Mouse (Mus musculus): ENCODE data around the gene Nfatc4. TPM values are rescaled to one million over a fixed set of nuclear protein-coding genes. Genes with fewer than 3 reads are reported as not detected.

Gene Nfatc4
- polyA plus RNA-seq, 1 experiment from 2014 or later, result 6.7 TPM

DNA sequence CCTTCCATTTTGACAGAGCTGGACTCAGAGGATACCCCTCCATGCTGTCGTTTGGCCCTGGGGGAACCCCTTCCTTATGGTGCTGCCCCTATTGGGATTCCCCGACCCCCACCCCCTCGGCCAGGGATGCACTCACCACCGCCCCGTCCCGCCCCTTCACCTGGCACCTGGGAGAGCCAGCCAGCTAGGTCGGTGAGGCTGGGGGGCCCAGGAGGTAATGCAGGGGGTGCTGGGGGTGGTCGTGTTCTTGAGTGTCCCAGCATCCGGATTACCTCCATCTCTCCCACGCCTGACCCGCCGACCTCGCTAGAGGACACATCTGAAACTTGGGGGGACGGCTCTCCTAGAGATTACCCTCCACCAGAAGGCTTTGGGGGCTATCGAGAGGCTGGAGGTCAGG is 3.2 kb downstream of the Nfatc4 start:
- WGBS, result 3% methylated on average over 15 of the region's 15 CpGs
- no peaks in the 10 kb centered on the region for H3K9me3 ChIP-seq (replicated peaks; ENCODE audit: control insufficient read depth, low read length, poor library complexity, severe bottlenecking)
- no peaks in the 10 kb centered on the region for H3K36me3 ChIP-seq (ENCODE audit: control insufficient read depth, insufficient read depth, low read length)
- H3K4me2 ChIP-seq (ENCODE audit: low read length), result peak overlapping the region; percentile 89
- H3K4me3 ChIP-seq (ENCODE audit: low read depth, low read length), result peak overlapping the region; percentile 46
- peak overlapping the region; percentile 41; the same call in 1 of the 2 replicates for H3K9ac ChIP-seq (ENCODE audit: low read depth, low read length)
- peaks cover 26% of the 10 kb centered on the region for H3K4me1 ChIP-seq (ENCODE audit: control insufficient read depth, insufficient read depth, low read length)
- peaks cover 13% of the 10 kb centered on the region for H3K27me3 ChIP-seq (ENCODE audit: control insufficient read depth, insufficient read depth, low read depth, low read length)
- peak overlapping the region; percentile 15; the same call in 1 of the 2 replicates for H3K27ac ChIP-seq (ENCODE audit: low read length)
- ATAC-seq, result no peak

- Histone ChIP-seq H3K27me3 (ENCODE audit: control insufficient read depth, insufficient read depth, low read depth, low read length) (peaks cover 13% of the 10 kb centered on the region), H3K9ac (ENCODE audit: low read depth, low read length) (peak overlapping the region; percentile 41; the same call in 1 of the 2 replicates), H3K4me1 (ENCODE audit: control insufficient read depth, insufficient read depth, low read length) (peaks cover 26% of the 10 kb centered on the region), H3K36me3 (ENCODE audit: control insufficient read depth, insufficient read depth, low read length) (no peaks in the 10 kb centered on the region), H3K4me2 (ENCODE audit: low read length) (peak overlapping the region; percentile 89), H3K9me3 (replicated peaks; ENCODE audit: control insufficient read depth, low read length, poor library complexity, severe bottlenecking) (no peaks in the 10 kb centered on the region), H3K27ac (ENCODE audit: low read length) (no peak overlapping the region), H3K4me3 (ENCODE audit: low read depth, low read length) (peak overlapping the region; percentile 46)
- whole genome bisulfite sequencing, result 15% methylated on average over 40 of the region's 41 CpGs
- no peak for ATAC-seq
Observed at GRCm38 (mm10) chr14:55826551-55827340, 3.8 kb downstream of the Nfatc4 start.

DNA sequence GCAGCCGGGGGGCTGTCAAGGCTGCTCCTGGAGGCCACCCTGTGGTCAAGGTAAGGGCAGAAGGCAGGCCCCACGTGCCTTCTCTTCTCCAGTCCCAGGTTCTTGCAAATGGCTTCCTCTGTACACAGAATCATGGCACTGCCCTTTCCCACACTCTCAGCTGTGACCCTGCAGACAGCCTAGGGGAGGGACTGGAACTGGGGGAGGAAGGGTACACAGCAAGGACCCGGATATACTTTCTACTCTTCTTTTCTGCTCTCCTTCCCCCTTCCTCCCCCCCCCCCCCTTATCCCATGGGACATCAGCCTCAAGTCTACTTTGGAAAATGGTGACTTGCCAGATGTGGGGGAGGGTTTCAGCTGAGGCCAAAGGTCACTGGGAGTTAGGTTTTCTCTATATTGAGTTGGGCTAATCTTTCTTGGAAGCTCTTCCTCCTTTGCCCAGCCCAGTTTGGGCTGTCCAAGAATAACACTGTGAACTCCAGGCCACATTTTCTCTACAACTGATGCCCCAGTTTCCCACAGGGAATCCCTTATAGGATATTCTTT is 5.8 kb downstream of the Nfatc4 start:
- Histone ChIP-seq H3K36me3 (ENCODE audit: control insufficient read depth, insufficient read depth, low read length) (no peaks in the 10 kb centered on the region), H3K27me3 (ENCODE audit: control insufficient read depth, insufficient read depth, low read depth, low read length) (peaks cover 13% of the 10 kb centered on the region), H3K9me3 (replicated peaks; ENCODE audit: control insufficient read depth, low read length, poor library complexity, severe bottlenecking) (no peaks in the 10 kb centered on the region), H3K4me3 (ENCODE audit: low read depth, low read length) (no peak overlapping the region), H3K4me2 (ENCODE audit: low read length) (no peak overlapping the region), H3K9ac (ENCODE audit: low read depth, low read length) (no peak overlapping the region), H3K27ac (ENCODE audit: low read length) (no peak overlapping the region), H3K4me1 (ENCODE audit: control insufficient read depth, insufficient read depth, low read length) (peaks cover 24% of the 10 kb centered on the region)
- ATAC-seq, result no peak
- 51% methylated on average over 3 of the region's 3 CpGs for WGBS

- peaks cover 11% of the 10 kb centered on the region for H3K27me3 ChIP-seq (ENCODE audit: control insufficient read depth, insufficient read depth, low read depth, low read length)
- no peak overlapping the region for H3K27ac ChIP-seq (ENCODE audit: low read length)
- no peak overlapping the region for H3K4me3 ChIP-seq (ENCODE audit: low read depth, low read length)
- no peaks in the 10 kb centered on the region for H3K9me3 ChIP-seq (replicated peaks; ENCODE audit: control insufficient read depth, low read length, poor library complexity, severe bottlenecking)
- no peak overlapping the region for H3K4me2 ChIP-seq (ENCODE audit: low read length)
- H3K4me1 ChIP-seq (ENCODE audit: control insufficient read depth, insufficient read depth, low read length), result peaks cover 16% of the 10 kb centered on the region
- WGBS, result 92% methylated on average over 14 of the region's 16 CpGs
- no peak for ATAC-seq
- 0 out of 2 replicates have a peak overlapping the region, but pooled peaks have one; percentile 16 for H3K9ac ChIP-seq (ENCODE audit: low read depth, low read length)
- no peaks in the 10 kb centered on the region for H3K36me3 ChIP-seq (ENCODE audit: control insufficient read depth, insufficient read depth, low read length)
Observed at GRCm38 (mm10) chr14:55829854-55830253, 6.9 kb downstream of the Nfatc4 start.

GRCm38 (mm10) chr14:55830331-55830730 is 7.4 kb downstream of the Nfatc4 start:
- H3K4me3 ChIP-seq (ENCODE audit: low read depth, low read length), result no peak overlapping the region
- no peak overlapping the region for H3K9ac ChIP-seq (ENCODE audit: low read depth, low read length)
- no peaks in the 10 kb centered on the region for H3K9me3 ChIP-seq (replicated peaks; ENCODE audit: control insufficient read depth, low read length, poor library complexity, severe bottlenecking)
- 93% methylated on average over 4 of the region's 4 CpGs for WGBS
- H3K36me3 ChIP-seq (ENCODE audit: control insufficient read depth, insufficient read depth, low read length), result no peaks in the 10 kb centered on the region
- H3K27ac ChIP-seq (ENCODE audit: low read length), result no peak overlapping the region
- peaks cover 10% of the 10 kb centered on the region for H3K27me3 ChIP-seq (ENCODE audit: control insufficient read depth, insufficient read depth, low read depth, low read length)
- peaks cover 12% of the 10 kb centered on the region for H3K4me1 ChIP-seq (ENCODE audit: control insufficient read depth, insufficient read depth, low read length)
- no peak overlapping the region for H3K4me2 ChIP-seq (ENCODE audit: low read length)
- no peak for ATAC-seq

GRCm38 (mm10) chr14:55833126-55833525 is 10.2 kb downstream of the Nfatc4 start:
- ATAC-seq, result no peak
- WGBS, result 82% methylated on average over 4 of the region's 4 CpGs
- H3K4me2 ChIP-seq (ENCODE audit: low read length), result no peak overlapping the region
- H3K9ac ChIP-seq (ENCODE audit: low read depth, low read length), result no peak overlapping the region
- H3K4me3 ChIP-seq (ENCODE audit: low read depth, low read length), result no peak overlapping the region
- H3K4me1 ChIP-seq (ENCODE audit: control insufficient read depth, insufficient read depth, low read length), result no peaks in the 10 kb centered on the region
- H3K9me3 ChIP-seq (replicated peaks; ENCODE audit: control insufficient read depth, low read length, poor library complexity, severe bottlenecking), result no peaks in the 10 kb centered on the region
- H3K36me3 ChIP-seq (ENCODE audit: control insufficient read depth, insufficient read depth, low read length), result no peaks in the 10 kb centered on the region
- H3K27ac ChIP-seq (ENCODE audit: low read length), result no peak overlapping the region
- H3K27me3 ChIP-seq (ENCODE audit: control insufficient read depth, insufficient read depth, low read depth, low read length), result no peaks in the 10 kb centered on the region

- Histone ChIP-seq H3K4me1 (ENCODE audit: control insufficient read depth, insufficient read depth, low read length) (no peaks in the 10 kb centered on the region), H3K27me3 (ENCODE audit: control insufficient read depth, insufficient read depth, low read depth, low read length) (no peaks in the 10 kb centered on the region), H3K4me3 (ENCODE audit: low read depth, low read length) (no peak overlapping the region), H3K9me3 (replicated peaks; ENCODE audit: control insufficient read depth, low read length, poor library complexity, severe bottlenecking) (no peaks in the 10 kb centered on the region), H3K9ac (ENCODE audit: low read depth, low read length) (no peak overlapping the region), H3K4me2 (ENCODE audit: low read length) (no peak overlapping the region), H3K27ac (ENCODE audit: low read length) (no peak overlapping the region), H3K36me3 (ENCODE audit: control insufficient read depth, insufficient read depth, low read length) (no peaks in the 10 kb centered on the region)
- no peak for ATAC-seq
- WGBS, result 61% methylated on average over 5 of the region's 5 CpGs
Observed at GRCm38 (mm10) chr14:55834808-55835533, 12.0 kb downstream of the Nfatc4 start.

- H3K27me3 ChIP-seq (ENCODE audit: control insufficient read depth, insufficient read depth, low read depth, low read length), result no peaks in the 10 kb centered on the region
- H3K27ac ChIP-seq (ENCODE audit: low read length), result no peak overlapping the region
- no peak overlapping the region for H3K9ac ChIP-seq (ENCODE audit: low read depth, low read length)
- no peak overlapping the region for H3K4me3 ChIP-seq (ENCODE audit: low read depth, low read length)
- ATAC-seq, result no peak
- no peaks in the 10 kb centered on the region for H3K4me1 ChIP-seq (ENCODE audit: control insufficient read depth, insufficient read depth, low read length)
- H3K4me2 ChIP-seq (ENCODE audit: low read length), result no peak overlapping the region
- no peaks in the 10 kb centered on the region for H3K9me3 ChIP-seq (replicated peaks; ENCODE audit: control insufficient read depth, low read length, poor library complexity, severe bottlenecking)
- no peaks in the 10 kb centered on the region for H3K36me3 ChIP-seq (ENCODE audit: control insufficient read depth, insufficient read depth, low read length)
- 76% methylated on average over 5 of the region's 5 CpGs for WGBS
Observed at GRCm38 (mm10) chr14:55838312-55838711, 15.4 kb downstream of the Nfatc4 start.

- Histone ChIP-seq H3K9me3 (replicated peaks; ENCODE audit: control insufficient read depth, low read length, poor library complexity, severe bottlenecking) (no peaks in the 10 kb centered on the region), H3K9ac (ENCODE audit: low read depth, low read length) (no peak overlapping the region), H3K27ac (ENCODE audit: low read length) (no peak overlapping the region), H3K4me2 (ENCODE audit: low read length) (no peak overlapping the region), H3K36me3 (ENCODE audit: control insufficient read depth, insufficient read depth, low read length) (no peaks in the 10 kb centered on the region), H3K27me3 (ENCODE audit: control insufficient read depth, insufficient read depth, low read depth, low read length) (no peaks in the 10 kb centered on the region), H3K4me1 (ENCODE audit: control insufficient read depth, insufficient read depth, low read length) (no peaks in the 10 kb centered on the region), H3K4me3 (ENCODE audit: low read depth, low read length) (no peak overlapping the region)
- ATAC-seq, result no peak
- WGBS, result 86% methylated on average over 4 of the region's 4 CpGs
Observed at GRCm38 (mm10) chr14:55838740-55839139, 15.8 kb downstream of the Nfatc4 start.

Measured in midbrain, embryonic 16.5 days (tissue).